Mouse (Mus musculus) heart, postnatal 0 days (tissue): ENCODE results near the gene Tmem182.

Experiments
- CTCF ChIP-seq: IDR thresholded peaks from 2 replicates; pipeline ENCODE4 v1.5.1; 2016; ENCODE audit warnings: antibody characterized with exemption, control low read depth, low read depth
- EP300 ChIP-seq: IDR thresholded peaks from 2 replicates; pipeline ENCODE4 v1.6.1; 2016; ENCODE audit warnings: antibody characterized with exemption, low read depth

- TF ChIP-seq CTCF (no peak), EP300 (no peak)
Measured at GRCm38 (mm10) chr1:40804118-40804517, 1.3 kb upstream of the Tmem182 start.
